Mouse (Mus musculus) heart, postnatal 10 days (tissue): ENCODE data around the gene Pold2. TPM values are rescaled to one million over a fixed set of nuclear protein-coding genes. Genes with fewer than 3 reads are reported as not detected.

Experiments
- DNase-seq, 2 experiments: peaks; one replicate each; pipeline ENCODE4 v3.0.0; 2021
- intact Hi-C: fragments of 180-260 bp; cut with DNase I; formaldehyde crosslinking; loops from one replicate; pipeline ENCODE4 v1.15.1; 2025
- total RNA-seq, 2 experiments: library from RNA; stranded (reverse); gene quantifications; 2 replicates each; pipeline ENCODE4 v1.2.3; 2021

Pold2 gene
- total RNA-seq, 2 experiments from 2014 or later: 34.8 to 44.1 TPM

DNA sequence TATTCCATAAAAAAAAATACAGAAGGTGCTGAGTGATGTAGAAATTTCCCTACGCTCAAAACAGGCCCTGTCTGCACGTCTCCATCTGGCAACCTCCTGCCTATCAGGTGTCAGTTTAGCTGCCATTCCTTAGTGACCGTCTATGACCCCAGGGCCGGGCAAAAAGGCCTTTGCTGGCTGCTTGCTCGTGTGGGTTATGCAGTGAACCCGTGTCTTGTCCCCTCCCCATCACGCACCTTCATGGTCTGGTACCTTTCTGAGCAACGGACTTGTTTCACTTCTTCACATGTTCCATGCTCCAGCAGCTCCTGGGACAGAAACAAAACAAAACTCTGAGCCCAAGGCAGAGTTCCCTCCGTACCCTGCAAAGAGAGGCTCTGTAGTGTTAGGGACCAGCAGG lies 43.6 kb downstream of the Pold2 start:
- intact Hi-C loops: no loop called here
- DNase-seq: no peak

GRCm38 (mm10) chr11:5829327-5829726 lies 48.8 kb downstream of the Pold2 start:
- no peak for DNase-seq
- intact Hi-C loops: no loop called here

GRCm38 (mm10) chr11:5828509-5829191 lies 49.4 kb downstream of the Pold2 start:
- intact Hi-C loops: no loop called here
- DNase-seq: no peak

DNA sequence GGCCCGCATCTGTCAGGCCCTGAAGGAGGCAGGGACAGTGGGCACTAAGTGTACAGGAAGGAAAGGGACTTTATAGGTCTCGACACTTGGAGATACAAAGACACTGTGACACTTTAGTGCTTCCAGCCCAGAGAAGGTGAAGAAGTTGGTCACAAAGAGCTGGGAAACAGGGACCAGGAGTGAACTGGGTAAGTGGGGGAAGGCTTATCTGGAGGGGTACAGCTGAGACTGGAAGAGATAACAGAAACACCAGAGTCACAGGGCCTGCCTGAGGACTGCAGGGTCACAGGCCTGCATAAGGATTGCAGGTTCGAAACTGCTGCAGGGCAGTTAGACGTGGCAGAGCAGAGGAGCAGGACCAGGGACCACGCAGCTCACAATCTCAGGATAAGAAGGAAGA lies 50.2 kb downstream of the Pold2 start:
- intact Hi-C loops: no loop called here
- DNase-seq: no peak

DNA sequence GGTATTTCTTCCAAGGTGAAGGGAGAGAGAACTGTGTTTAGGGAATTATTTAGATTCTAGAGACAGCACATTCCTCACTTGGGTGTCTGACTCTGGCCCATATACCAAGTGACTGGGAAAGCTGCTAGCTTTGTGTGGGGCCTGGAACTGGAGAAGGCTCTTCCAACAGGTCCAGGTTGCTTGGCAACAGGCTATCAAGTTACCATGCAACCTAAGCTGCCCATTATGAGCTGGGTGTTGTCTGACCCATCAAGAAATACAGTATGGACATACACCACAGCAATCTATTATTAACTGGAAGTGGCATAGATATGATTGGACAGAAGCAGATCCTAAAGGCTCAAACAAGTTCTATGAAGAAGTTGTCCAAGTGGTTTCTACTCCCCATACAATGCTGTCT lies 52.7 kb downstream of the Pold2 start:
- intact Hi-C loops: no loop called here
- no peak for DNase-seq

Other genes starting within 250 kb of the Pold2 start
- gene Mrps24, start 162.6 kb downstream of the Pold2 start, total RNA-seq: 100 to 1,000 TPM; 114 to 118 TPM
- gene Urgcp, start 115.9 kb downstream of the Pold2 start, total RNA-seq: 10 to 100 TPM; 65.6 to 68.5 TPM
- gene Dbnl, start 89.8 kb downstream of the Pold2 start, total RNA-seq: 10 to 100 TPM; 37.4 to 40.6 TPM
- gene Pgam2, start 74.6 kb downstream of the Pold2 start, total RNA-seq: 100 to 1,000 TPM; 756 to 765 TPM
- 1 to 10 TPM; 5.0 to 6.7 TPM for gene Polm, start 40.3 kb downstream of the Pold2 start, total RNA-seq
- 10 to 100 TPM; 35.2 to 40.1 TPM for gene Aebp1, start 16.3 kb downstream of the Pold2 start, total RNA-seq
- 100 to 1,000 TPM; 363 to 942 TPM for gene Myl7, start 20.5 kb upstream of the Pold2 start, total RNA-seq
- gene Gck, start 71.8 kb upstream of the Pold2 start, total RNA-seq: 1 to 10 TPM in 1 of 2 experiments, under 1 TPM in 1; 0.40 to 1.5 TPM
- gene Ykt6, start 77.4 kb upstream of the Pold2 start, total RNA-seq: 10 to 100 TPM; 85.7 to 97.5 TPM
- 1 to 10 TPM; 7.4 to 7.7 TPM for gene Camk2b, start 188.1 kb upstream of the Pold2 start, total RNA-seq